Comparison of ENCODE assay signal across 8 mouse cellular contexts in genomic region chr10:59898935-59899334, GRCm38 (mm10). TPM values are rescaled to one million over a fixed set of nuclear protein-coding genes. Genes with fewer than 3 reads are reported as not detected.
DNase-seq lines count a peak whose midpoint lies in the region; ATAC-seq and TF ChIP-seq lines count a peak whose summit lies in the region.

No protein-coding gene starts in this region.

- H3K9ac ChIP-seq in hindbrain, embryonic 16.5 days (ENCODE audit: low read depth, low read length), result peak overlapping the region; percentile 64
- peak overlapping the region; percentile 51 for H3K9ac ChIP-seq in midbrain, embryonic 13.5 days (replicated peaks)

- no peaks in the 10 kb centered on the region for H3K9me3 ChIP-seq in hindbrain, embryonic 16.5 days (ENCODE audit: control insufficient read depth, low read length)
- H3K9me3 ChIP-seq in midbrain, embryonic 13.5 days, result no peaks in the 10 kb centered on the region

- TF ChIP-seq CTCF in kidney, adult 2 months (conservative IDR thresholded peaks at IDR 0.05; ENCODE audit: insufficient read depth, insufficient read length, low read depth, low read length), result no peak
- no peak for TF ChIP-seq CTCF in cortical plate, adult 2 months (IDR thresholded peaks at IDR 0.05; ENCODE audit: extremely low read depth, insufficient read depth, low read length)

- peak overlapping the region; percentile 89 for H3K27ac ChIP-seq in kidney, adult 2 months (ENCODE audit: insufficient read depth, low read depth, low read length)
- H3K27ac ChIP-seq in cortical plate, adult 2 months (ENCODE audit: insufficient read depth, low read length), result peak overlapping the region; percentile 91
- H3K27ac ChIP-seq in hindbrain, embryonic 16.5 days (ENCODE audit: low read depth, low read length), result peak overlapping the region; percentile 97
- H3K27ac ChIP-seq in midbrain, embryonic 13.5 days, result peak overlapping the region; percentile 98

- H3K4me2 ChIP-seq in hindbrain, embryonic 16.5 days (ENCODE audit: low read length), result no peak overlapping the region
- H3K4me2 ChIP-seq in midbrain, embryonic 13.5 days (replicated peaks), result peak overlapping the region; percentile 35

- no peak overlapping the region for H3K4me3 ChIP-seq in kidney, adult 2 months (ENCODE audit: insufficient read depth, low read depth, low read length)
- no peak overlapping the region for H3K4me3 ChIP-seq in cortical plate, adult 2 months (ENCODE audit: insufficient read depth, low read length)
- H3K4me3 ChIP-seq in hindbrain, embryonic 16.5 days (ENCODE audit: low read length), result no peak overlapping the region
- H3K4me3 ChIP-seq in midbrain, embryonic 13.5 days (replicated peaks), result no peak overlapping the region

- no peaks in the 10 kb centered on the region for H3K27me3 ChIP-seq in kidney, adult 2 months (replicated peaks; ENCODE audit: control insufficient read depth, insufficient read depth, low read length)
- H3K27me3 ChIP-seq in hindbrain, embryonic 16.5 days (replicated peaks; ENCODE audit: control insufficient read depth, insufficient read depth, low read length), result no peaks in the 10 kb centered on the region
- no peaks in the 10 kb centered on the region for H3K27me3 ChIP-seq in midbrain, embryonic 13.5 days

- 27% methylated on average over 2 of the region's 2 CpGs for WGBS in kidney, adult 2 months
- 9% methylated on average over 2 of the region's 2 CpGs for WGBS in hindbrain, embryonic 16.5 days
- WGBS in midbrain, embryonic 13.5 days, result 36% methylated on average over 2 of the region's 2 CpGs

- DNase-seq in kidney, adult 2 months, result no peak
- no peak for DNase-seq in kidney, adult 9 months
- DNase-seq in layer of hippocampus, adult 9-11 months, result no peak
- DNase-seq in lung, adult 18-20 months, result no peak

- TF ChIP-seq POLR2A in kidney, adult 2 months (IDR thresholded peaks at IDR 0.05; ENCODE audit: low read depth, low read length), result no peak
- no peak for TF ChIP-seq POLR2A in cortical plate, adult 2 months (IDR thresholded peaks at IDR 0.05; ENCODE audit: extremely low read depth, insufficient read depth, low read length)

- peaks cover 13% of the 10 kb centered on the region for H3K4me1 ChIP-seq in kidney, adult 2 months (ENCODE audit: control insufficient read depth, insufficient read depth, low read length)
- H3K4me1 ChIP-seq in cortical plate, adult 2 months (ENCODE audit: control insufficient read depth, insufficient read depth, low read length), result peaks cover 36% of the 10 kb centered on the region
- H3K4me1 ChIP-seq in hindbrain, embryonic 16.5 days (ENCODE audit: control insufficient read depth, insufficient read depth, low read depth, low read length), result peaks cover 64% of the 10 kb centered on the region
- H3K4me1 ChIP-seq in midbrain, embryonic 13.5 days (replicated peaks), result peaks cover 89% of the 10 kb centered on the region

- no peak for ATAC-seq in hindbrain, embryonic 16.5 days
- no peak for ATAC-seq in midbrain, embryonic 13.5 days
- no peak for ATAC-seq in granulocyte monocyte progenitor cell, adult 5-6 weeks (replicated peaks; ENCODE audit: poor library complexity, severe bottlenecking)

- no peaks in the 10 kb centered on the region; the same call in 1 of the 2 replicates for H3K36me3 ChIP-seq in kidney, adult 2 months (ENCODE audit: control insufficient read depth, insufficient read depth, low read length)
- H3K36me3 ChIP-seq in hindbrain, embryonic 16.5 days (ENCODE audit: control insufficient read depth, insufficient read depth, low read length), result peaks cover 8% of the 10 kb centered on the region; the same call in 1 of the 2 replicates
- peaks cover 23% of the 10 kb centered on the region for H3K36me3 ChIP-seq in midbrain, embryonic 13.5 days

RNA-seq across cellular contexts. Expression of gene Dnajb12, which starts 19.6 kb away (rescaled TPM):
- polyA plus RNA-seq in kidney, adult 2 months (2012; rRNA removed), result 85.8 and 87.3 TPM in 2 replicates
- polyA plus RNA-seq in cortical plate, adult 2 months (2012; rRNA removed), result 45.0 and 47.0 TPM in 2 replicates
- polyA plus RNA-seq in hindbrain, embryonic 16.5 days (2015; fragmentation: Nextera tagmentation; extraction: Ambion mirVana), result 20.6 and 23.7 TPM in 2 replicates
- 18.3 and 18.6 TPM in 2 replicates for polyA plus RNA-seq in midbrain, embryonic 13.5 days (2015; fragmentation: Nextera tagmentation; extraction: Ambion mirVana)
- 18.8 and 26.9 TPM in 2 replicates for total RNA-seq in granulocyte monocyte progenitor cell, adult 5-6 weeks (2014; fragmentation: Nextera tagmentation)
- 14.3 and 25.0 TPM in 2 replicates for total RNA-seq in granulocyte monocyte progenitor cell, adult 5-6 weeks (2017)

RNA-seq across cellular contexts. Expression of gene Ddit4, which starts 52.7 kb away (rescaled TPM):
- 21.1 and 21.6 TPM in 2 replicates for polyA plus RNA-seq in kidney, adult 2 months (2012; rRNA removed)
- polyA plus RNA-seq in cortical plate, adult 2 months (2012; rRNA removed), result 35.7 and 38.3 TPM in 2 replicates
- 75.3 and 97.1 TPM in 2 replicates for polyA plus RNA-seq in hindbrain, embryonic 16.5 days (2015; fragmentation: Nextera tagmentation; extraction: Ambion mirVana)
- polyA plus RNA-seq in midbrain, embryonic 13.5 days (2015; fragmentation: Nextera tagmentation; extraction: Ambion mirVana), result 48.5 and 58.7 TPM in 2 replicates
- total RNA-seq in granulocyte monocyte progenitor cell, adult 5-6 weeks (2014; fragmentation: Nextera tagmentation), result 0.49 TPM in 1 of 2 replicates, not detected in the other
- 2.0 and 2.2 TPM in 2 replicates for total RNA-seq in granulocyte monocyte progenitor cell, adult 5-6 weeks (2017)
